ENCODE assay signal across 7 mouse cellular contexts in the genomic region with DNA sequence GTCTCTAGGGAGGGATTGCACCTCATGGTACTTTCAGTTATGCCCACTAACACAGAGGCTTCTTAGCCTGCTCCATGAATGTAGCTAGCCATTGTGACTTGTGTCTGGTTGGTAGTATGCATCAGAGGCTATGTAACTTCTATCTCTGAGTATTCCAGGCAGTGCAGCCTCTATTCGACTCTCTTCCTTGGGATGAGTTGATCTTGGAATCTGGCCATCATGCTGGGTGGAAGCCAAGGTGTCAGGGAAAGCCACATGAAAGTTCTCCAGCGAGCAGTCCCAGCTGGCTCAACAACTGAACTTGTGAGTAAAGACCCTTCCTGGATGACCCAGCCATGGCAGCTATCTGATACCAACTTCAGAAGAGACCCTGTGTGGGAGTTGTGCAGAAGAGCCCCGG.
DNase-seq lines count a peak whose midpoint lies in the region.

No protein-coding gene starts in this region.

- H3K4me3 ChIP-seq in limb, embryonic 10.5 days: no peak overlapping the region

- H3K27me3 ChIP-seq in limb, embryonic 10.5 days (ENCODE audit: low read depth, poor library complexity, severe bottlenecking): no peaks in the 10 kb centered on the region

- DNase-seq in Muller cell, postnatal 12 days (ENCODE audit: inconsistent ontology term): peak; percentile 82
- DNase-seq in adrenal gland, adult (ENCODE audit: inconsistent age in 2 of 2, low spot score in 1 of 2): peak; percentile 62 to 90
- peak; percentile 47 for DNase-seq in heart, adult 8-10 months (ENCODE audit: low spot score)
- DNase-seq in kidney, postnatal 36 days: peak; percentile 60 to 86
- DNase-seq in urinary bladder, postnatal 14 days (ENCODE audit: low spot score): peak; percentile 66
- DNase-seq in T-cell, adult 2 months (ENCODE audit: low spot score): no peak
- no peak for DNase-seq in limb, embryonic 10.5 days (ENCODE audit: low spot score)

- no peaks in the 10 kb centered on the region for H3K9me3 ChIP-seq in limb, embryonic 10.5 days (replicated peaks)

- H3K4me1 ChIP-seq in limb, embryonic 10.5 days: no peaks in the 10 kb centered on the region

- 91% methylated on average over 3 of the region's 3 CpGs for WGBS in limb, embryonic 10.5 days

- no peak overlapping the region for H3K27ac ChIP-seq in limb, embryonic 10.5 days

- H3K36me3 ChIP-seq in limb, embryonic 10.5 days: no peaks in the 10 kb centered on the region

Comparison
In these comparisons a context has a peak if more than half of its experiments do, and no peak if none do; other contexts are left out.
1. DNase-seq: peak in Muller cell, postnatal 12 days (single experiment), adrenal gland, adult (2 of 2), heart, adult 8-10 months (single experiment), kidney, postnatal 36 days (2 of 2) and urinary bladder, postnatal 14 days (single experiment); none in T-cell, adult 2 months (single experiment) and limb, embryonic 10.5 days (single experiment).